Mouse (Mus musculus) liver, adult 2 months (tissue): ENCODE data around the gene Lpp.

Experiments used
- CTCF ChIP-seq: fragments of 200-500 bp; IDR thresholded peaks from 2 replicates; pipeline ENCODE4 v1.5.1; 2011; ENCODE audit warnings: low read depth, low read length, control low read depth
- POLR2A ChIP-seq: fragments of 200-500 bp; IDR thresholded peaks from 2 replicates; pipeline ENCODE4 v1.6.1; 2011; ENCODE audit warnings: low read length, control low read depth; ENCODE audit not compliant: insufficient read depth; ENCODE audit errors: extremely low read depth

DNA sequence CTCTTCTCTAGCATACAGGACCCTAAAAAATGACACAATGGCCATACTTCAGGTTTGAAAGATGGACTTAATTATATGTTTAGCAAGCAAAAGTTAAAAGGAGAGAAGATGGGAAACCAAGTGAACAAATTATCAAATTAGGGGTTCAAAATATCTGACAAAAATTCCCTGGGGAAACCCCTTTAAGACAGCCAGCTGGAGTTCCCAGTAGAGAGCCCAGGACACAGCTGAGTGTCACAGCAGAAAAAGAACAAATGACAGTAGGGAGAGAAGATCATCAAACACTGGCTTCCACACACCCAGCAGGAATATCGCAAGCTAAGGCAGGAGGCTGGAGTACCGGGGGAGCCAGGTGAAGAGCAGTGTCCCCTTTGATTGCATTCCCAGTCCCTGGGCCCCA is 373.3 kb downstream of the Lpp start:
- TF ChIP-seq POLR2A = no peak
- no peak for TF ChIP-seq CTCF
